Mouse (Mus musculus): ENCODE measurements at regions not wholly inside any gene's neighbourhood (a gene's known extent, or its start where the extent isn't known, plus 50 kb on each side); places are given as distances from the start of the nearest gene placed in this dataset.
A peak's percentile ranks its signal among the peaks of the same experiment; 100 is the strongest.

DNA sequence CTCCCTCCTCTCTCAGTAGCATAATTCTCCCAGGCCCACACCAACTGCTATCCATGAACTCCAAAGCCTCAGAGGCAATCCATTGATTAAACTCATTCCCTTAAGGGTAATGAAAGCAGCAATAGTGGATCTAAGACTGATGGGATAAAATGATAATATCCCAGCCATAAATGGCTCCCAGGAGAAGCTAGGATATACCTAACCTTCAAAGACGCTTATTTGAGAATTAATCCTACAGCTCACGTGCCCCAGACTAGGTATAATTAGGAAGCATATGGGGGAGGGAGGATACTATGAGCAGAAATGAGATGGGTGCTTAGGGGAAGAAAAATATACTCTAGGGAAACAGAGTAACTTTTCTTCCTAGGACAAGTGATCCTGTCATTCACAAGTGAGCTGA, 52.8 kb upstream of the Rnf32 start:
- TF ChIP-seq POLR2A (IDR thresholded peaks at IDR 0.05; ENCODE audit: low read depth, low read length) (no peak), CTCF (conservative IDR thresholded peaks at IDR 0.05; ENCODE audit: insufficient read depth, insufficient read length, low read depth, low read length) (no peak)
- DNase-seq = no peak
- WGBS = 77% methylated on average over 2 of the region's 2 CpGs
- Histone ChIP-seq H3K27me3 (replicated peaks; ENCODE audit: control insufficient read depth, insufficient read depth, low read length) (no peaks in the 10 kb centered on the region), H3K36me3 (ENCODE audit: control insufficient read depth, insufficient read depth, low read length) (no peaks in the 10 kb centered on the region), H3K4me3 (ENCODE audit: insufficient read depth, low read depth, low read length) (no peak overlapping the region), H3K27ac (ENCODE audit: insufficient read depth, low read depth, low read length) (no peak overlapping the region), H3K4me1 (ENCODE audit: control insufficient read depth, insufficient read depth, low read length) (no peaks in the 10 kb centered on the region)

DNA sequence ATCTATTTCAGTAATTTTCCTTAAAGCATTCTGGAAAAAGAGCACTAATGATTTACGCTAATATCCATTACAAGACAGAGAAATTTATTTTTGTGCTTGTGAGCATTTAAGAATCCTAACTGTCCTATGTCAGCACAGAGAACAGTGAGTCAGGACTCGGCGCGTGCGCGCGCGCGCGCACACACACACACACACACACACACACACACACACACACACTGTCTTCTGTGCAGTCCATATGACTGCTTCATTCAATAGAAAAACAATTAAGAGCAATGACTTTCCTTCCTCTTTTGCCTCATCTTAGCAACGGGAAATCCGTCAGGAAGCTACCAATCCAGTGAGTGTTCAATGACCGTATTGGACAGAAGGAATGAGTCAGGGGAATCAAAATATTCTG, 53.3 kb upstream of the Rnf32 start:
- DNase-seq = no peak
- no peak overlapping the region for H3K4me3 ChIP-seq (ENCODE audit: insufficient read depth, low read depth, low read length)
- TF ChIP-seq POLR2A (IDR thresholded peaks at IDR 0.05; ENCODE audit: low read depth, low read length) (no peak), CTCF (conservative IDR thresholded peaks at IDR 0.05; ENCODE audit: insufficient read depth, insufficient read length, low read depth, low read length) (no peak)
- no peak overlapping the region for H3K27ac ChIP-seq (ENCODE audit: insufficient read depth, low read depth, low read length)
- no peaks in the 10 kb centered on the region for H3K27me3 ChIP-seq (replicated peaks; ENCODE audit: control insufficient read depth, insufficient read depth, low read length)
- no peaks in the 10 kb centered on the region for H3K36me3 ChIP-seq (ENCODE audit: control insufficient read depth, insufficient read depth, low read length)
- WGBS = 58% methylated on average over 13 of the region's 13 CpGs
- H3K4me1 ChIP-seq (ENCODE audit: control insufficient read depth, insufficient read depth, low read length) = no peaks in the 10 kb centered on the region

GRCm38 (mm10) chr5:29137481-29137880, 58.3 kb upstream of the Rnf32 start:
- TF ChIP-seq POLR2A (IDR thresholded peaks at IDR 0.05; ENCODE audit: low read depth, low read length) = no peak
- TF ChIP-seq CTCF (conservative IDR thresholded peaks at IDR 0.05; ENCODE audit: insufficient read depth, insufficient read length, low read depth, low read length) = no peak
- H3K27me3 ChIP-seq (replicated peaks; ENCODE audit: control insufficient read depth, insufficient read depth, low read length) = no peaks in the 10 kb centered on the region
- no peak overlapping the region for H3K27ac ChIP-seq (ENCODE audit: insufficient read depth, low read depth, low read length)
- no peaks in the 10 kb centered on the region for H3K4me1 ChIP-seq (ENCODE audit: control insufficient read depth, insufficient read depth, low read length)
- 83% methylated on average over 5 of the region's 5 CpGs for WGBS
- no peak for DNase-seq
- H3K36me3 ChIP-seq (ENCODE audit: control insufficient read depth, insufficient read depth, low read length) = no peaks in the 10 kb centered on the region
- no peak overlapping the region for H3K4me3 ChIP-seq (ENCODE audit: insufficient read depth, low read depth, low read length)

GRCm38 (mm10) chr5:29132261-29132660, 63.5 kb upstream of the Rnf32 start:
- no peak overlapping the region for H3K27ac ChIP-seq (ENCODE audit: insufficient read depth, low read depth, low read length)
- peak; percentile 20 for DNase-seq
- WGBS = 16% methylated on average over 3 of the region's 3 CpGs
- no peak for TF ChIP-seq CTCF (conservative IDR thresholded peaks at IDR 0.05; ENCODE audit: insufficient read depth, insufficient read length, low read depth, low read length)
- no peak for TF ChIP-seq POLR2A (IDR thresholded peaks at IDR 0.05; ENCODE audit: low read depth, low read length)
- no peak overlapping the region for H3K4me3 ChIP-seq (ENCODE audit: insufficient read depth, low read depth, low read length)
- H3K27me3 ChIP-seq (replicated peaks; ENCODE audit: control insufficient read depth, insufficient read depth, low read length) = no peaks in the 10 kb centered on the region
- no peaks in the 10 kb centered on the region for H3K4me1 ChIP-seq (ENCODE audit: control insufficient read depth, insufficient read depth, low read length)
- H3K36me3 ChIP-seq (ENCODE audit: control insufficient read depth, insufficient read depth, low read length) = no peaks in the 10 kb centered on the region

- WGBS = 23% methylated on average over 2 of the region's 2 CpGs
These were observed 64.0 kb upstream of the Rnf32 start for GRCm38 (mm10) chr5:29131762-29132161.

GRCm38 (mm10) chr5:29129724-29130123, 66.1 kb upstream of the Rnf32 start:
- no peaks in the 10 kb centered on the region for H3K36me3 ChIP-seq (ENCODE audit: control insufficient read depth, insufficient read depth, low read length)
- no peak overlapping the region for H3K4me3 ChIP-seq (ENCODE audit: insufficient read depth, low read depth, low read length)
- no peak for TF ChIP-seq POLR2A (IDR thresholded peaks at IDR 0.05; ENCODE audit: low read depth, low read length)
- no peak for TF ChIP-seq CTCF (conservative IDR thresholded peaks at IDR 0.05; ENCODE audit: insufficient read depth, insufficient read length, low read depth, low read length)
- DNase-seq = no peak
- no peak overlapping the region for H3K27ac ChIP-seq (ENCODE audit: insufficient read depth, low read depth, low read length)
- 81% methylated on average over 3 of the region's 3 CpGs for WGBS
- no peaks in the 10 kb centered on the region for H3K4me1 ChIP-seq (ENCODE audit: control insufficient read depth, insufficient read depth, low read length)
- H3K27me3 ChIP-seq (replicated peaks; ENCODE audit: control insufficient read depth, insufficient read depth, low read length) = no peaks in the 10 kb centered on the region

More at GRCm38 (mm10) chr5:29131762-29132161, 64.0 kb upstream of the Rnf32 start:
- Histone ChIP-seq H3K4me3 (ENCODE audit: insufficient read depth, low read depth, low read length) (no peak overlapping the region), H3K27me3 (replicated peaks; ENCODE audit: control insufficient read depth, insufficient read depth, low read length) (no peaks in the 10 kb centered on the region), H3K4me1 (ENCODE audit: control insufficient read depth, insufficient read depth, low read length) (no peaks in the 10 kb centered on the region), H3K36me3 (ENCODE audit: control insufficient read depth, insufficient read depth, low read length) (no peaks in the 10 kb centered on the region), H3K27ac (ENCODE audit: insufficient read depth, low read depth, low read length) (no peak overlapping the region)
- TF ChIP-seq CTCF (conservative IDR thresholded peaks at IDR 0.05; ENCODE audit: insufficient read depth, insufficient read length, low read depth, low read length) = no peak
- no peak for TF ChIP-seq POLR2A (IDR thresholded peaks at IDR 0.05; ENCODE audit: low read depth, low read length)
- no peak for DNase-seq

- no peak for DNase-seq
- Histone ChIP-seq H3K27me3 (replicated peaks; ENCODE audit: control insufficient read depth, insufficient read depth, low read length) (no peaks in the 10 kb centered on the region), H3K4me1 (ENCODE audit: control insufficient read depth, insufficient read depth, low read length) (no peaks in the 10 kb centered on the region), H3K4me3 (ENCODE audit: insufficient read depth, low read depth, low read length) (no peak overlapping the region), H3K27ac (ENCODE audit: insufficient read depth, low read depth, low read length) (no peak overlapping the region), H3K36me3 (ENCODE audit: control insufficient read depth, insufficient read depth, low read length) (no peaks in the 10 kb centered on the region)
- TF ChIP-seq POLR2A (IDR thresholded peaks at IDR 0.05; ENCODE audit: low read depth, low read length) (no peak), CTCF (conservative IDR thresholded peaks at IDR 0.05; ENCODE audit: insufficient read depth, insufficient read length, low read depth, low read length) (0 out of 2 replicates have a peak, but pooled peaks have one; percentile 7)
- WGBS = 58% methylated on average over 2 of the region's 2 CpGs
These were observed 78.8 kb upstream of the Rnf32 start for GRCm38 (mm10) chr5:29116942-29117341.

GRCm38 (mm10) chr5:29112531-29112930, 83.3 kb upstream of the Rnf32 start:
- Histone ChIP-seq H3K4me3 (ENCODE audit: insufficient read depth, low read depth, low read length) (no peak overlapping the region), H3K36me3 (ENCODE audit: control insufficient read depth, insufficient read depth, low read length) (no peaks in the 10 kb centered on the region), H3K4me1 (ENCODE audit: control insufficient read depth, insufficient read depth, low read length) (no peaks in the 10 kb centered on the region), H3K27ac (ENCODE audit: insufficient read depth, low read depth, low read length) (no peak overlapping the region), H3K27me3 (replicated peaks; ENCODE audit: control insufficient read depth, insufficient read depth, low read length) (no peaks in the 10 kb centered on the region)
- no peak for DNase-seq
- TF ChIP-seq CTCF (conservative IDR thresholded peaks at IDR 0.05; ENCODE audit: insufficient read depth, insufficient read length, low read depth, low read length) = no peak
- no peak for TF ChIP-seq POLR2A (IDR thresholded peaks at IDR 0.05; ENCODE audit: low read depth, low read length)
